Mouse (Mus musculus): Measurements from ENCODE around the gene Igsf21.

GRCm38 (mm10) chr4:140218853-140219852 lies 27.4 kb downstream of the Igsf21 start:
- TF ChIP-seq GATA1 (IDR thresholded peaks at IDR 0.05; ENCODE audit: low read length) (no peak), TAL1 (IDR thresholded peaks at IDR 0.05; ENCODE audit: low read length) (no peak)
